Mouse (Mus musculus) bone marrow, adult 2 months (tissue): ENCODE data around the gene Rpap1.

ENCODE experiments used
- CTCF ChIP-seq: fragments of 200-500 bp; IDR thresholded peaks from 2 replicates; pipeline ENCODE4 v1.5.1; 2011; ENCODE audit warnings: low read length, control low read depth; ENCODE audit not compliant: control insufficient read depth, insufficient read depth
- POLR2A ChIP-seq: fragments of 200-500 bp; IDR thresholded peaks from 2 replicates; pipeline ENCODE4 v1.6.1; 2011; ENCODE audit warnings: low read depth, mild to moderate bottlenecking, control low read depth, low read length, borderline replicate concordance; ENCODE audit not compliant: control insufficient read depth

- TF ChIP-seq POLR2A, result no peak
- no peak for TF ChIP-seq CTCF
Measured at GRCm38 (mm10) chr2:119802767-119803617, 15.7 kb upstream of the Rpap1 start.
